8 mouse cellular contexts compared by ENCODE assay signal in genomic region chr8:95852290-95852689, GRCm38 (mm10). TPM values are rescaled to one million over a fixed set of nuclear protein-coding genes. Genes with fewer than 3 reads are reported as not detected.
DNase-seq lines count a peak whose midpoint lies in the region; ATAC-seq and TF ChIP-seq lines count a peak whose summit lies in the region.

No protein-coding gene starts in this region.

- peak overlapping the region; percentile 76; the same call in 1 of the 2 replicates for H3K9ac ChIP-seq in heart, embryonic 14.5 days (ENCODE audit: low read length)
- H3K9ac ChIP-seq in kidney, postnatal 0 days (ENCODE audit: low read depth, low read length), result no peak overlapping the region

- no peaks in the 10 kb centered on the region for H3K9me3 ChIP-seq in heart, embryonic 14.5 days (ENCODE audit: control insufficient read depth, low read length)
- no peaks in the 10 kb centered on the region for H3K9me3 ChIP-seq in kidney, postnatal 0 days (replicated peaks; ENCODE audit: low read length)

- peak; percentile 87 for ATAC-seq in common myeloid progenitor, adult 5-6 weeks (replicated peaks; ENCODE audit: low read depth, poor library complexity, severe bottlenecking)
- no peak for ATAC-seq in heart, embryonic 14.5 days (ENCODE audit: insufficient number of reproducible peaks, insufficient read depth, low FRiP score, low read depth)
- ATAC-seq in kidney, postnatal 0 days (replicated peaks; ENCODE audit: low FRiP score, low read depth), result no peak

- WGBS in heart, embryonic 14.5 days, result 46% methylated on average over 4 of the region's 4 CpGs
- WGBS in kidney, postnatal 0 days, result 55% methylated on average over 4 of the region's 4 CpGs

- DNase-seq in left cerebral cortex, adult 2 months (ENCODE audit: extremely low spot score in 1 of 2, low spot score in 2 of 2), result no peak
- DNase-seq in left cerebral cortex, adult 11 months (ENCODE audit: low spot score), result no peak
- peak; percentile 37 for DNase-seq in kidney, postnatal 0 days (ENCODE audit: low spot score)
- DNase-seq in lung, postnatal 36 days, result peak; percentile 71
- DNase-seq in yolk sac, embryonic 10.5 days (ENCODE audit: low spot score), result peak; percentile 71
- DNase-seq in left cerebral cortex, adult 8-10 months (ENCODE audit: low spot score in 2 of 2), result no peak

- H3K27ac ChIP-seq in left cerebral cortex, adult 2 months, result no peak overlapping the region
- H3K27ac ChIP-seq in heart, embryonic 14.5 days (replicated peaks in 1 of 2; ENCODE audit: control insufficient read depth in 1 of 2, insufficient read depth in 1 of 2, low read depth in 2 of 2, low read length in 2 of 2), result no peak overlapping the region
- peak overlapping the region; percentile 34; the same call in 1 of the 2 replicates for H3K27ac ChIP-seq in kidney, postnatal 0 days

- peak overlapping the region; percentile 77 for H3K4me3 ChIP-seq in left cerebral cortex, adult 2 months
- peak overlapping the region; percentile 61 to 62; a peak in 2 of 4 replicates for H3K4me3 ChIP-seq in heart, embryonic 14.5 days (ENCODE audit: control insufficient read depth in 1 of 2, insufficient read depth in 1 of 2, low read depth in 1 of 2, low read length in 2 of 2)
- peak overlapping the region; percentile 51 for H3K4me3 ChIP-seq in kidney, postnatal 0 days (replicated peaks; ENCODE audit: low read depth, low read length)

- H3K27me3 ChIP-seq in heart, embryonic 14.5 days (ENCODE audit: control insufficient read depth, insufficient read depth, low read length), result no peaks in the 10 kb centered on the region
- H3K27me3 ChIP-seq in kidney, postnatal 0 days (ENCODE audit: insufficient read depth, low read length), result no peaks in the 10 kb centered on the region

- intact Hi-C loops in left cerebral cortex, adult 2 months (cut with DNase I), result loop anchor here (2.0 kb wide), 1 partner anchor 37 kb away; the partner anchor contains the start of gene Got2

- H3K4me1 ChIP-seq in heart, embryonic 14.5 days (ENCODE audit: control insufficient read depth in 2 of 2, insufficient read depth in 2 of 2, low read length in 2 of 2), result peaks cover 5 to 9% of the 10 kb centered on the region in 2 experiments
- peaks cover 8% of the 10 kb centered on the region; the same call in 1 of the 2 replicates for H3K4me1 ChIP-seq in kidney, postnatal 0 days (replicated peaks; ENCODE audit: insufficient read depth, low read length)

- H3K36me3 ChIP-seq in heart, embryonic 14.5 days (ENCODE audit: control insufficient read depth, insufficient read depth, low read length), result peaks cover 11% of the 10 kb centered on the region
- peaks cover 4% of the 10 kb centered on the region; the same call in 1 of the 2 replicates for H3K36me3 ChIP-seq in kidney, postnatal 0 days (ENCODE audit: insufficient read depth, low read length)

- TF ChIP-seq CTCF in left cerebral cortex, adult 2 months (IDR thresholded peaks at IDR 0.05), result no peak; the same call in 1 of the 2 replicates
- TF ChIP-seq CTCF in kidney, postnatal 0 days (IDR thresholded peaks at IDR 0.05; ENCODE audit: low read depth), result peak; percentile 10; the same call in 1 of the 2 replicates

- peak overlapping the region; percentile 82 for H3K4me2 ChIP-seq in heart, embryonic 14.5 days (ENCODE audit: low read length)
- H3K4me2 ChIP-seq in kidney, postnatal 0 days (ENCODE audit: low read length), result peak overlapping the region; percentile 74

RNA-seq across cellular contexts. Expression of gene Slc38a7, which starts 1.0 kb away (rescaled TPM):
- total RNA-seq in left cerebral cortex, adult 2 months (2021), result 10 to 100 TPM; 26.0 to 26.2 TPM
- total RNA-seq in common myeloid progenitor, adult 5-6 weeks (2017), result 1.4 and 2.9 TPM in 2 replicates
- polyA plus RNA-seq in heart, embryonic 14.5 days (2014; fragmentation: Nextera tagmentation; extraction: Ambion mirVana), result 12.1 and 12.9 TPM in 2 replicates
- 12.6 and 12.9 TPM in 2 replicates for polyA plus RNA-seq in kidney, postnatal 0 days (2015; fragmentation: Nextera tagmentation; extraction: Ambion mirVana)
- total RNA-seq in left cerebral cortex, adult 8-10 months (2022), result 10 to 100 TPM; 22.7 to 27.9 (median 25.4) TPM

RNA-seq across cellular contexts. Expression of gene Sap18b, which starts 27.1 kb away (rescaled TPM):
- 10 to 100 TPM; 78.6 to 80.1 TPM for total RNA-seq in left cerebral cortex, adult 2 months (2021)
- 290 and 291 TPM in 2 replicates for total RNA-seq in common myeloid progenitor, adult 5-6 weeks (2017)
- polyA plus RNA-seq in heart, embryonic 14.5 days (2014; fragmentation: Nextera tagmentation; extraction: Ambion mirVana), result 265 and 287 TPM in 2 replicates
- 414 and 422 TPM in 2 replicates for polyA plus RNA-seq in kidney, postnatal 0 days (2015; fragmentation: Nextera tagmentation; extraction: Ambion mirVana)
- 10 to 100 TPM; 45.9 to 88.1 (median 66.7) TPM for total RNA-seq in left cerebral cortex, adult 8-10 months (2022)

RNA-seq across cellular contexts. Expression of gene Got2, which starts 36.1 kb away (rescaled TPM):
- total RNA-seq in left cerebral cortex, adult 2 months (2021), result 100 to 1,000 TPM; 214 to 225 TPM
- total RNA-seq in common myeloid progenitor, adult 5-6 weeks (2017), result 102 and 113 TPM in 2 replicates
- polyA plus RNA-seq in heart, embryonic 14.5 days (2014; fragmentation: Nextera tagmentation; extraction: Ambion mirVana), result 131 and 160 TPM in 2 replicates
- 266 and 295 TPM in 2 replicates for polyA plus RNA-seq in kidney, postnatal 0 days (2015; fragmentation: Nextera tagmentation; extraction: Ambion mirVana)
- total RNA-seq in left cerebral cortex, adult 8-10 months (2022), result 100 to 1,000 TPM; 236 to 256 (median 250) TPM

RNA-seq across cellular contexts. Expression of gene Cnot1, which starts 45.0 kb away (rescaled TPM):
- total RNA-seq in left cerebral cortex, adult 2 months (2021), result 100 to 1,000 TPM; 118 to 123 TPM
- total RNA-seq in common myeloid progenitor, adult 5-6 weeks (2017), result 172 and 219 TPM in 2 replicates
- polyA plus RNA-seq in heart, embryonic 14.5 days (2014; fragmentation: Nextera tagmentation; extraction: Ambion mirVana), result 83.1 and 92.4 TPM in 2 replicates
- polyA plus RNA-seq in kidney, postnatal 0 days (2015; fragmentation: Nextera tagmentation; extraction: Ambion mirVana), result 28.7 and 34.9 TPM in 2 replicates
- total RNA-seq in left cerebral cortex, adult 8-10 months (2022), result 100 to 1,000 TPM; 113 to 140 (median 126) TPM

Comparison
In these comparisons a context has a peak if more than half of its experiments do, and no peak if none do; other contexts are left out.
1. DNase-seq: peak in kidney, postnatal 0 days (single experiment), lung, postnatal 36 days (single experiment) and yolk sac, embryonic 10.5 days (single experiment); none in left cerebral cortex, adult 2 months (0 of 2), left cerebral cortex, adult 11 months (single experiment) and left cerebral cortex, adult 8-10 months (0 of 2).
2. Peak in every context shown above with its lines, with median percentiles within 50 percentile points of each other: H3K4me3 ChIP-seq.